Mouse (Mus musculus): ENCODE data around the gene Smim5. TPM values are rescaled to one million over a fixed set of nuclear protein-coding genes. Genes with fewer than 3 reads are reported as not detected.
A peak's percentile ranks its signal among the peaks of the same experiment; 100 is the strongest.

The Smim5 gene
- total RNA-seq, 2 experiments from 2014 or later: 0.38 to 1.1 TPM

GRCm38 (mm10) chr11:115921986-115922385, 22.2 kb downstream of the Smim5 start:
- no peak for DNase-seq (ENCODE audit: low spot score)

- DNase-seq (ENCODE audit: low spot score): no peak
These were observed 29.3 kb downstream of the Smim5 start for GRCm38 (mm10) chr11:115929031-115929430.

GRCm38 (mm10) chr11:115929818-115930217, 30.1 kb downstream of the Smim5 start:
- no peak for DNase-seq (ENCODE audit: low spot score)

GRCm38 (mm10) chr11:115931235-115931634, 31.5 kb downstream of the Smim5 start:
- no peak for DNase-seq (ENCODE audit: low spot score)

GRCm38 (mm10) chr11:115933108-115933746, 33.5 kb downstream of the Smim5 start, which contains the start of the genes Sap30bp and Recql5:
Gene Sap30bp (plus strand): TSS chr11:115933282.
Gene Recql5 (minus strand): TSS chr11:115933477.
- peak; percentile 98 for DNase-seq (ENCODE audit: low spot score)

- DNase-seq (ENCODE audit: low spot score): no peak
These were observed 34.0 kb downstream of the Smim5 start for GRCm38 (mm10) chr11:115933747-115934110.

GRCm38 (mm10) chr11:115939690-115940329, 40.0 kb downstream of the Smim5 start:
- peak; percentile 65 for DNase-seq (ENCODE audit: low spot score)

GRCm38 (mm10) chr11:115941980-115942379, 42.2 kb downstream of the Smim5 start:
- no peak for DNase-seq (ENCODE audit: low spot score)

GRCm38 (mm10) chr11:115945247-115945646, 45.5 kb downstream of the Smim5 start:
- no peak for DNase-seq (ENCODE audit: low spot score)

GRCm38 (mm10) chr11:115946221-115946828, 46.6 kb downstream of the Smim5 start:
- DNase-seq (ENCODE audit: low spot score): no peak

- no peak for DNase-seq (ENCODE audit: low spot score)
These were observed 48.5 kb downstream of the Smim5 start for GRCm38 (mm10) chr11:115948316-115948715.

- no peak for DNase-seq (ENCODE audit: low spot score)
These were observed 51.0 kb downstream of the Smim5 start for GRCm38 (mm10) chr11:115950719-115951118.

- no peak for DNase-seq (ENCODE audit: low spot score)
These were observed 54.9 kb downstream of the Smim5 start for GRCm38 (mm10) chr11:115954712-115955111.

- peak; percentile 21 for DNase-seq (ENCODE audit: low spot score)
These were observed 55.6 kb downstream of the Smim5 start for GRCm38 (mm10) chr11:115955195-115955858.

Other genes starting within 250 kb of the Smim5 start
- 10 to 100 TPM; 63.9 to 66.6 TPM for gene Grb2, start 191.4 kb upstream of the Smim5 start, total RNA-seq (2021)
- gene Tmem94, start 134.5 kb upstream of the Smim5 start, total RNA-seq (2021): 10 to 100 TPM; 85.1 to 88.2 TPM
- gene Caskin2, start 86.3 kb upstream of the Smim5 start, total RNA-seq (2021): 10 to 100 TPM; 13.1 to 18.2 TPM
- 1 to 10 TPM; 5.0 to 6.5 TPM for gene Tsen54, start 85.2 kb upstream of the Smim5 start, total RNA-seq (2021)
- gene Llgl2, start 75.9 kb upstream of the Smim5 start, total RNA-seq (2021): 1 to 10 TPM; 6.3 to 8.1 TPM
- not detected for gene Myo15b, start 41.6 kb upstream of the Smim5 start, total RNA-seq (2021)
- not detected for gene Smim6, start 12.1 kb downstream of the Smim5 start, total RNA-seq (2021)
- gene Sap30bp, start 33.3 kb downstream of the Smim5 start, total RNA-seq (2021): 10 to 100 TPM in 1 of 2 experiments, 1 to 10 TPM in 1; 9.2 to 10.1 TPM
- gene Recql5, start 33.5 kb downstream of the Smim5 start, total RNA-seq (2021): 1 to 10 TPM; 6.5 to 7.2 TPM
- gene Itgb4, start 74.7 kb downstream of the Smim5 start, total RNA-seq (2021): 1 to 10 TPM; 3.5 to 5.3 TPM
- gene Galk1, start 112.8 kb downstream of the Smim5 start, total RNA-seq (2021): 1 to 10 TPM; 2.6 to 3.2 TPM
- gene H3f3b, start 128.0 kb downstream of the Smim5 start, total RNA-seq (2021): 10 to 100 TPM; 49.1 to 71.3 TPM
- gene Unk, start 130.4 kb downstream of the Smim5 start, total RNA-seq (2021): 1 to 10 TPM; 5.1 to 7.5 TPM
- gene Unc13d, start 178.0 kb downstream of the Smim5 start, total RNA-seq (2021): under 1 TPM; 0.23 to 0.88 TPM
- gene Wbp2, start 187.0 kb downstream of the Smim5 start, total RNA-seq (2021): 10 to 100 TPM; 91.4 to 92.8 TPM
- gene Trim47, start 227.2 kb downstream of the Smim5 start, total RNA-seq (2021): 1 to 10 TPM; 8.1 to 9.6 TPM
- 1 to 10 TPM; 4.2 to 4.6 TPM for gene Trim65, start 231.2 kb downstream of the Smim5 start, total RNA-seq (2021)
- gene Mrpl38, start 238.9 kb downstream of the Smim5 start, total RNA-seq (2021): 10 to 100 TPM; 48.4 to 52.9 TPM